22 mouse cellular contexts compared by ENCODE assay signal in the genomic region with DNA sequence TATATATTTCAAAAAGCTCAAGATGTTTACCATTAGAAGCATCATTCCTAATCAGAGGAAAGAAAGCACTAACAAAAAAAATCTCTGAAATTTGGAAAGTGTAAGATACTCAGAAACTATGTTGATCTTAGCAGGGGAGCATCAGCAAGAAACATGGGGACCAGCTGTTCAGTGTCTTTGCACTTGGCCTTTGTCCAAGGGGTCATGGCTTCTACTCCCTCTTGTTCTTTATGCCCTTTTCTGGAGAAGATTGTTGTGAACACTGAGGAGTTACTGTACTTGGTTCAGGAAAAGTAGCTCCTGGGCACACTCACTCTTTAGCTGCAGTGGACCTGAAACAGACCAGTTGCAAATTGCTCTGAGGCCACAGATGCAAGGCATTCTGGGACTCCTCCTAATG.
DNase-seq lines count a peak whose midpoint lies in the region; ATAC-seq lines count a peak whose summit lies in the region.
"Had no signal": no experiment of that assay in that cellular context is flagged by ENCODE, and none has a peak within 500 bp of the region (broad histone marks: within the 10 kb centered on the region; RNA-seq: fewer than 3 reads in every experiment).

No protein-coding gene starts in this region.

- no peak for DNase-seq in kidney, adult 18-20 months
- DNase-seq in kidney, postnatal 4 days, result peak; percentile 36 to 43
- DNase-seq in ovary, postnatal 14 days (ENCODE audit: low spot score), result peak; percentile 0
- no peak for DNase-seq in ovary, postnatal 10 days (ENCODE audit: low spot score)
- DNase-seq in embryo, embryonic 11 days, result no peak
- no peak for DNase-seq in spleen, postnatal 4 days (ENCODE audit: low spot score in 2 of 2)
- DNase-seq: adrenal gland, postnatal 14 days; B cell, adult 2 months; cerebellum, adult 11-12 months; cerebellum, adult 9-10 months; cerebellum, postnatal 25 days; gastrocnemius, postnatal 10 days; heart, adult 18-20 months; heart, postnatal 4 days had no signal

- H3K36me3 ChIP-seq in kidney, embryonic 16.5 days (ENCODE audit: insufficient read depth, low read length), result no peaks in the 10 kb centered on the region
- H3K36me3 ChIP-seq in kidney, embryonic 15.5 days, result no peaks in the 10 kb centered on the region
- H3K36me3 ChIP-seq: embryonic facial prominence, embryonic 13.5 days; forebrain, embryonic 12.5 days; G1E; heart, embryonic 10.5 days had no signal

- H3K9me3 ChIP-seq in kidney, embryonic 16.5 days (ENCODE audit: low read length), result no peaks in the 10 kb centered on the region
- H3K9me3 ChIP-seq in kidney, embryonic 15.5 days (replicated peaks), result no peaks in the 10 kb centered on the region
- H3K9me3 ChIP-seq: embryonic facial prominence, embryonic 13.5 days; forebrain, embryonic 12.5 days; G1E; heart, embryonic 10.5 days had no signal

- H3K9ac ChIP-seq in kidney, embryonic 16.5 days (replicated peaks; ENCODE audit: low read length), result no peak overlapping the region
- no peak overlapping the region for H3K9ac ChIP-seq in kidney, embryonic 15.5 days
- H3K9ac ChIP-seq: embryonic facial prominence, embryonic 13.5 days; forebrain, embryonic 12.5 days had no signal

- no peaks in the 10 kb centered on the region for H3K4me1 ChIP-seq in kidney, embryonic 16.5 days (ENCODE audit: insufficient read depth, low read length)
- H3K4me1 ChIP-seq in kidney, embryonic 15.5 days, result 0 out of 2 replicates have a peak, but pooled peaks cover 2% of the 10 kb centered on the region
- H3K4me1 ChIP-seq: embryonic facial prominence, embryonic 13.5 days; forebrain, embryonic 12.5 days; heart, embryonic 10.5 days had no signal

- H3K4me3 ChIP-seq in kidney, embryonic 16.5 days (ENCODE audit: low read length), result no peak overlapping the region
- H3K4me3 ChIP-seq in kidney, embryonic 15.5 days (replicated peaks), result no peak overlapping the region
- H3K4me3 ChIP-seq: embryonic facial prominence, embryonic 13.5 days; forebrain, embryonic 12.5 days; heart, embryonic 10.5 days had no signal

- H3K27me3 ChIP-seq in kidney, embryonic 16.5 days (ENCODE audit: insufficient read depth, low read length), result no peaks in the 10 kb centered on the region
- no peaks in the 10 kb centered on the region for H3K27me3 ChIP-seq in kidney, embryonic 15.5 days
- H3K27me3 ChIP-seq: embryonic facial prominence, embryonic 13.5 days; forebrain, embryonic 12.5 days had no signal

- peak; percentile 23; the same call in 1 of the 2 replicates for ATAC-seq in kidney, embryonic 16.5 days (ENCODE audit: low FRiP score, low TSS enrichment)
- no peak for ATAC-seq in kidney, embryonic 15.5 days (replicated peaks; ENCODE audit: low FRiP score)
- ATAC-seq: CD4-positive, CD25-positive, alpha-beta regulatory T cell, adult 4 months; forebrain, embryonic 16.5 days had no signal

- no peak overlapping the region for H3K27ac ChIP-seq in kidney, embryonic 16.5 days (ENCODE audit: low read length)
- H3K27ac ChIP-seq in kidney, embryonic 15.5 days, result no peak overlapping the region
- H3K27ac ChIP-seq: embryonic facial prominence, embryonic 13.5 days; forebrain, embryonic 12.5 days; heart, embryonic 10.5 days had no signal

- H3K4me2 ChIP-seq in kidney, embryonic 16.5 days (replicated peaks; ENCODE audit: low read depth, low read length), result no peak overlapping the region
- H3K4me2 ChIP-seq in kidney, embryonic 15.5 days, result no peak overlapping the region
- H3K4me2 ChIP-seq: embryonic facial prominence, embryonic 13.5 days; forebrain, embryonic 12.5 days had no signal

Comparison
In these comparisons a context has a peak if more than half of its experiments do, and no peak if none do; other contexts are left out.
1. DNase-seq: peak in kidney, postnatal 4 days (2 of 2) and ovary, postnatal 14 days (single experiment); none in kidney, adult 18-20 months (single experiment), ovary, postnatal 10 days (single experiment), embryo, embryonic 11 days (single experiment) and spleen, postnatal 4 days (0 of 2).